Mouse (Mus musculus): ENCODE measurements around the gene Tardbp. TPM values are rescaled to one million over a fixed set of nuclear protein-coding genes. Genes with fewer than 3 reads are reported as not detected.

Gene Tardbp
- polyA plus RNA-seq, 3 experiments from 2014 or later: 149 to 182 (median 164) TPM

- ATAC-seq: no peak
Measured at GRCm38 (mm10) chr4:148601871-148602270, 24.9 kb downstream of the Tardbp start.

DNA sequence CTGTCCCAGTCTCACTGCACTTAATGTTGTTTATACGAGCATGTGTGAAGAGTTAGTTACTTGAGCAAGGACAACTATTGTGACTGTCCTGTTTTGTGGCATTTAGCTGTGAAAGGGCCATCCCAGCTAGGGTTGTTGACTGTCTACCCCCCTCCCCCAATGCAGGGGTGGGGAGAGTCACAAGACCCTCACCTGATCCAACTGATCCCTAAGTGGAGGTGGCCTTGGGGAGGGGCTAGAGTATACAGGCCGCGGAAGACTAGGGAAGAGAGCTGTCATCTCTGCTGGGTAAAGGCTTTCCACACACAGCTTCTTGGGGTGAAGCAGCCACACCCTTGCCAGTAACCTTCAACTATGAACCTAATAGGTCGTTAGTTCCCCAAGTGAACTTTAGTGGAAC, 26.5 kb downstream of the Tardbp start:
- no peak for ATAC-seq

DNA sequence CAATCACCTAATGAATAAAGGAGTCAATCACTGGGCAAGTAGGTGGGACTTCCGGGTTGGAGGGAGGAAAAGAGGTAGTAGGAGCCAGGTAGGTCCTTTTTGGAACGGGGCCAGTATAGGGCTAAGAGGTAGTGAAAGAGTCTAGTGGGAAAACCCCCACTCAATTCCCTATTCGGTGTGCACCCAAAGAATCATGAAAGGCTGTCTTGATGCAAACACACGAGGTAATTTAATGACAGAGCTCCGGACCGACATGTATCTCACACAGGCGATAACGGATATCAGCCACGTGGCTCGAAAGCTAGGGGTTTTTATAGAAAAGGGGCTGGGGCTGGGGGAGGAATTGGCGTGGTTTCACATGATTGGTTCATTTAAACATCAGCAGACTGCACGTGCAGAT, 28.0 kb downstream of the Tardbp start:
- ATAC-seq: no peak

GRCm38 (mm10) chr4:148596731-148597130, 30.1 kb downstream of the Tardbp start:
- no peak for ATAC-seq

GRCm38 (mm10) chr4:148595916-148596315, 30.9 kb downstream of the Tardbp start:
- no peak for ATAC-seq

DNA sequence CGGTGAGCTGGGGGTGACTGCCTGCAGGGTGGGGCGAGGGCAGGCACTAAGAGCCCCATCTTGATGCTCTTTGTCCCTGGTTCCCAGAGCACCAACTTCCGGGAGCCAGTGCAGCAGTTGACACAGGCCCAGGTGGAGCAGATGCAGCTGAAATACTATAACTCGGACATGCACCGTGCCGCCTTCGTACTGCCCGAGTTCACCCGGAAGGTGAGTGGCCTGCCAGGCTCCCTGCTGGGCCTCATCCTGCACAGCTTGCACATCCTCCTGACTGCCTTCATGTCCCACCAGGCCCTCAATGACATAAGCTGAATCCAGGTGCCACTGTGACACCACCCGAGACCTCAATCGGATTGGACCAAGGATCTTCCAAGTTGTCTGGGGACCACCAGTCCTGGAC, 32.8 kb downstream of the Tardbp start:
- ATAC-seq: no peak

DNA sequence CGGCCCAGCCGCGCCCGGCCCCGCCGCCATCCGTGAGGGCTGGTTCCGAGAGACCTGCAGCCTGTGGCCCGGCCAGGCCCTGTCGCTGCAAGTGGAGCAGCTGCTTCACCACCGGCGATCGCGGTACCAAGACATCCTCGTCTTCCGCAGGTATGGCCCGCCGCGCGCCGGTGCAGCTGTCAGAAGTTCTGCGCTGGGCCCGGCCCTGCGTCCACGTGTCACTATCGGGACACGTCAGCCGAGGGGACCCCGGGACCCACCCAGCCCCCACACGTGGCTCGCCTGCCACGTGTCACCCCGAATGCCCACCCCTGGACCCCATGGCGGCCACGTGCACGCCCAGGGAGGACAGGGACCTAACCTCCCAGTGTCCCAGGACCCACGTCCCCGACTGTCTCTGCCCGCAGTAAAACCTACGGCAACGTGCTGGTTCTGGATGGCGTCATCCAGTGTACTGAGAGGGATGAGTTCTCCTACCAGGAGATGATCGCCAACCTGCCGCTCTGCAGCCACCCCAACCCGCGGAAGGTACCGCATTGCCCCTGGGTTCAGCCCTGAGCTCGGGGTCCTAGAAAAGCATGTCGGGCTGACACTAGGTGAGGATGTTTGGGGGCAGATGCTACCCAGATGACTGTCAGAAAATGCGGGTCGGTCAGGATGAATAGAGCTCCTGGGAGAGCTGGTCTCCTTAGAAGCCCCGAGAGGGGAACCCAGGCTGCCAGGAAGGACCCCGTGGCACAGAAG, 35.0 kb downstream of the Tardbp start:
- ATAC-seq: no peak

DNA sequence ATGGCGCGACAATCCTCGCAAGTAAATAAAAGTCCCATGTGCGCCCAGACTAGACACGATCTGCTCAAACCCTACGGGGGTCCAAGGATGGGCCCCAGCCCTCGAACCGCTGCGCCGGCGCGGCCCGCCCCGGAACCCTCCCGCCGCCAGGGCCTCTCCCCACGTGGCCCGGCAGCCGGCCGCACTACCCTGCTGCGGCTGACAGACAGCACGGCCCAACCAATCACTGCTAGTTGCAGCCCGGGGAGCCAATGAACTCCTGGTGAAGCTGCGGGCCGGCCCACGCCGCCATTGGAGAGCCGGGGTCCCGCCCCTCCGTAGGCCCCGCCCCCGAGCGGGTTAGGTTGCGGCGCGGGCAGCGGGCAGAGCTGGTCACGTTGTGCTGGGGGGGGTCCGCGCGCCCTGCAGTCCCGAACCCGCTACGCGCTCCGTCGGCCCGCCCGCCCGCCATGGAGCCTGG, 35.6 kb downstream of the Tardbp start, which contains the start of gene Srm:
Gene Srm (plus strand): TSS at position 333 of the 460 bp plus-strand sequence.
- peak; percentile 100 for ATAC-seq

GRCm38 (mm10) chr4:148590421-148591170, 36.2 kb downstream of the Tardbp start:
- peak; percentile 12 for ATAC-seq

DNA sequence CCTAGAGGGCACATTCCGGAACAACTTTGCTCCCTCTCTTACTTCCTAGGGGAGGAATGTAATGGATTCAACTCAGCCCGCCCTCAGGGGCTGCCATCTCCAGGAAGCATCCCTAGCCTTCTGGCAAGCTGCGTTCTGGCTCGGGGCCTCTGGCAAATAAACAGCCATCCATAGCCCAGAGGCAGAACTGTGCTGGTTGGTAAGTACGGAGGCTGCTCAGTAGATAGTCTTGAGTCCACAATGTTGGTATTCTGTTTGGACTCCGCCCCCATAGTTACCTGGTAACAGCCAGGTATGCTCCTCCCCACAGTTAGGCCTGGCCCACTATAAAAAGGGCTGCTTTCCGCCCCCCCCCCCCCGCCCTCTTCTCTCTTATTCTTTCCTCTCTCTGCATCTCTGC, 37.3 kb downstream of the Tardbp start:
- ATAC-seq: no peak

GRCm38 (mm10) chr4:148588793-148589192, 38.0 kb downstream of the Tardbp start:
- no peak for ATAC-seq

- no peak for ATAC-seq
Measured at GRCm38 (mm10) chr4:148586648-148587047, 40.2 kb downstream of the Tardbp start.

DNA sequence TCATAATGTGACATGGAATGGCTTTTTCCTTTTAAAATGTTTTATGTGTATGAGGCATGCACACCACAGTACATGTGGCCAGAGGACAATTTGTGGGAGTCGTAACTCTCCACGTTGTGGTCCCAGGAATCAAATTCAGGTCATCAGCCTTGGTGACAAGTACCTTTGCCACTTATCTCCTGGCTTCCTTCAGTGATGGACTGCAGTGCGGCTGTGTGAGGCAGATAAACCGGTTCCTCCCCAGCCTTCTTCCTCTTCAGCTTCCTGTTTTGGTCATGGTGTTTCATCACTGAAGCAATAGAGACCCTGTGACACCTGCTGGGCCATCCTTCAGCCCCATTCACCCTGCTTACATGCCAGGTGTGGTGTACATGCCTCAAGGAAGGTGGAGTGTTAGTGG, 43.6 kb downstream of the Tardbp start:
- no peak for ATAC-seq

GRCm38 (mm10) chr4:148581422-148581821, 45.4 kb downstream of the Tardbp start:
- no peak for ATAC-seq

DNA sequence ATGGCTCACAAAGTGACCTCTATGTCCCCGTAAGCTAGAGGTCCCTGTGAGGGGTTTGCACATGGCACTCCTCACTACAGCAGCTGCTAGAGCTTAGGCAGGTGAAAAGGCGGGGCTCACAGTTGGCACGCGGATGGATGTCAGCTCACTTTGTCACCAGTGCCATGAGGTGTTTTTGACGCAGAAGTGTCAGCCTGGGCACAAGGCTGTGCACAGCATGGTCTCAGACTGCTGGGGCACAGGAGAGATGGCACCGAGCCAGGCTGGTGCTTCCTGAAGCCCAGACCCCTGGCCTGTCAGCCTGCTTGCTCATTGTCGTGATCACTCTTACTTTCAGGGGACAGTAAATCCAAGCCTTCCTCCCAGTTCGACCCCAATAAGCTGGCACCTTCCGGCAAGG, 46.1 kb downstream of the Tardbp start:
- ATAC-seq: no peak

- no peak for ATAC-seq
Measured at GRCm38 (mm10) chr4:148573222-148573621, 53.6 kb downstream of the Tardbp start.

DNA sequence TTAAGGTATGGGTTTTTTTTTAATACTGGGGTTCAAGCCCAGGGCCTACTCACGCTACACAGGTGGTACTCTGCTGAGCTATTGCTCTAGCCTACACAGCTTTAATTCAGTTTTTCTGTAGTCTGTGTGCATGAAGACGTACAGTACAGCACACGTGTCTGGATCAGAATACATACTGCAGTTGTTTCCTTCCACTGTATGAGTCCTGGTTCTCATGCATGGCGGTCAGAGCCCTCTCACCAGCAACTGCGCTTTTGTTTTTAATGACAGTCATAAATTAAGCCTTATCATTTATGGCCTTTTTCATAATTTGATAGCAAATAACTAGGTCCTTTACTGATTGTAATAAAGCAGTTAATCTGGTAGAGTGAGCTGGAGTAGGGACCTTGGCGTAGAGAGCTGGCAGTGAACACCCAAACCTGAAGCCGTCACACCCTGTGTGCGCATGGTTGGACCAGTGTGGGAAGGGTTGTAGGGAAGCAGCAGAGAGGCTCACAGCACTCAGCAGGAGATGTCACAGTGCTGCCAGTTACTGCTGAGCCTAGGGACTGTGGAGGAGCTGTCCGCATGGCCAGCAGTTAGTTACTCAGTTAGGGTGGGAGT, 56.0 kb downstream of the Tardbp start:
- no peak for ATAC-seq

- no peak for ATAC-seq
Measured at GRCm38 (mm10) chr4:148570138-148570537, 56.7 kb downstream of the Tardbp start.

- no peak for ATAC-seq
Measured at GRCm38 (mm10) chr4:148563595-148563994, 63.2 kb downstream of the Tardbp start.

DNA sequence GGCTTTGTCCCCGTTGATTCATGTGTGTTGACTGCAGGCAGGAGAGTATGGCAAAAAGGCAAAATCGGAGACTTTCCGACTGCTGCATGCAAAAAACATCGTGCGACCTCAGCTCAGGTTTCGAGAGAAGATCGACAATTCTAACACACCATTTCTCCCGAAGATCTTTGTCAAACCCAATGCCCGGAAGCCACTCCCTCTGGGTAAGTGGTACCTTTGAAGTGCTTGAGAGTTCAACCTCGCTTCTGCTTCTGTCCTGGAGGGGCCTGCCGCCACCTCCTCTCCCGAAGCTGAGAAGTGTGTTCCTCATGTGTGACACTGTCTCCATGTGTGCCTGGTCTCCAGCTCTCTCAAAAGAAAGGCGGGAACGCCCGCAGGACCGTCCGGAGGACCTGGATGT, 64.1 kb downstream of the Tardbp start:
- ATAC-seq: no peak

Measured in inflammation-experienced regulatory T-cells, adult 6 months (primary cell).